Mouse (Mus musculus) gastrocnemius, adult 8-10 months (tissue): Measurements from ENCODE around the gene Bcl2a1d. TPM values are rescaled to one million over a fixed set of nuclear protein-coding genes. Genes with fewer than 3 reads are reported as not detected.
"Not testable (repeated sequence)": the region's sequence is repeated elsewhere in the genome, so short reads cannot be mapped to it uniquely, and the experiment has no call there.

Source experiments
- DNase-seq, 2 experiments: peaks; one replicate each; pipeline ENCODE4 v3.0.0; 2022; ENCODE audit warnings: low spot score in 2 of 2
- total RNA-seq, 4 experiments: library from RNA; stranded (reverse); gene quantifications; 2 replicates each; pipeline ENCODE4 v1.2.4; 2022

Bcl2a1d gene
- total RNA-seq, 4 experiments from 2014 or later, result not detected

DNA sequence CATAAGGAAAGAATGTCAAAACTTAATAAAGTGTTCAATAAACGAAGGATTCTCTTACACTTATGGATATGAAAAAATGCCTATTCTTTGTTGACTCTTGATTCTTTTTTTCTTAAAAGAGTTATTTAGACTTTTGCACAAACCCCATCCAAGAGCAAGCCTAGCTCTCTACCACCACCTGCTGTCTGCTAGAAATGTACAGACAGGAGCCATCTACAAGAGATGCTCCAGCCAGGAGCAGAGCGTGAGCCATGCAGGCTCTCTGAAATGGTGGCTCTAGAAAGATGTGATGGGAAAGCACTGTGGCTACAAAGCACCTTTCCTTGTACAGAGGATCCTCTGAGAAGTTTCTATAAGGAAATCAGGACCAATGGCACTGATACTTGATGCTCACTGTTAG, 33.0 kb downstream of the Bcl2a1d start:
- not testable (repeated sequence) for DNase-seq

DNA sequence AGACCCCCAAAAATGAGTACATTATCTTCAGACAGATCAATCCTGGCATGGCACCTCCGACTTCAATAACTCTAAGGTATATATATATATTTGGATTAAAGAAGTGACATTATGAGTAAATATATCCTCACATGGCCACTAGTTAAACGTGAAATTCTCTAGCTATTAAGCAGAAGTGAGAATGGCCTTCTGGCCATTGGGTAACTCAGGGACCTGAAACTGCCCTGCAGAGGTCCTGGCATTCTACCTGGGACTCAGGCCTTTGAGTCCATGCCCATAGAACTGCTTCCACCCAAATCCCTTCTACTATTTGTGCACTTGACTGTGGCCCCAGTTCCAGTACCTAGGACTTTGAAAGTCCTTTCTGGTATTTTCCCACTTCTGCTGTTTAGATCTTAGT, 40.4 kb downstream of the Bcl2a1d start:
- DNase-seq, result not testable (repeated sequence)

DNA sequence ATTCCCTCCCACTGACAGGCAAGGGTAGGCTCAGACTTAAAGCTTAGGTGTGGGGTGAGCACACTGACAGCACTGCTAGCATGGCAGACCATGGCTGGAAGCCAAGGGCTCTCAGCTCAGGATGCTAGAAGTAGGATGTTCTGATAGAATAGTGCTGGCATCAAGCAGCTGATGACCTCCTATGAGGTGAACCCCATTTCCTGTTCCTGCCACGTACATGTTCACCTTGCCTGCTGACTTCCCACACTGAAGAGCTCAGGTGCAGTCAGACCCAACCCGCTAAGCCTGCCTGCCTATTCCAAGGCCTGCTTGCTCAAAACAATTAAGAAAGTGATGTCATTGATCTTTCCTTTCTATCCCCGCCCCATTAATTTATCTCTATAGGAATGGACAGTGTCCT, 42.3 kb downstream of the Bcl2a1d start:
- DNase-seq, result not testable (repeated sequence)

DNA sequence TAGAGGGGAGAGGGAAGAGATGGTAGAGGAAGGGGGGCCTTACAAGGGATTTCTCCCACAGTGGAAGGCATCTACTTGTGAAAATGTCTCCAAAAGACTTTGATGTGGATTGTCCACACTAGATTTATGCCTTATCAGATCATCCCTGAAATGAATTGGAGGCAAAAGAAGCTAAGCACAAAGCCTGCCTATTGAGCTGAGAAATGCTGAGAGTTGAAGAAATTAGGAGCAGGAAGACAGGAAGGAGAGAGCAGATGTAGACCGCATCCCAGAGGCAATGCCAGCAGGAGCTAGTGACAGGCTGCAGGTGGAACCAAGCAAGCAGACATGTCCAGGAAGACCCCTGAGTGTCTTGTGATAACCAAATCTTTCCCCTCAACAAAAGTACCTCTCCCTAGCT, 45.0 kb downstream of the Bcl2a1d start:
- not testable (repeated sequence) for DNase-seq

Other genes with a start within 250 kb of the Bcl2a1d start
- 10 to 100 TPM; 52.7 to 75.6 (median 65.9) TPM for gene Syncrip, start 249.3 kb downstream of the Bcl2a1d start, total RNA-seq
- 10 to 100 TPM; 11.8 to 13.6 (median 12.7) TPM for gene Zfp949, start 183.9 kb downstream of the Bcl2a1d start, total RNA-seq
- gene Trim43a, start 151.0 kb downstream of the Bcl2a1d start, total RNA-seq, result under 1 TPM in 2 of 4 experiments, not detected in 2; 0.87 to 0.96 TPM
- gene Mthfsl, start 11.6 kb downstream of the Bcl2a1d start, total RNA-seq, result 10 to 100 TPM; 11.6 to 13.9 (median 12.9) TPM
- not detected for gene Trim43c, start 107.2 kb upstream of the Bcl2a1d start, total RNA-seq
- gene Bcl2a1a, start 225.0 kb upstream of the Bcl2a1d start, total RNA-seq, result not detected